Mouse (Mus musculus) neutrophil, adult 5-6 weeks (primary cell): Measurements from ENCODE around the gene Plce1. TPM values are rescaled to one million over a fixed set of nuclear protein-coding genes. Genes with fewer than 3 reads are reported as not detected.
"Not testable (repeated sequence)": the region's sequence is repeated elsewhere in the genome, so short reads cannot be mapped to it uniquely, and the experiment has no call there.

ENCODE experiments used
- ATAC-seq: fragments of 151-379, 151-347 bp; 2 replicates; pipeline ENCODE4 v1.8.0; 2017; ENCODE audit warnings: mild to moderate bottlenecking, moderate TSS enrichment; ENCODE audit not compliant: insufficient number of reproducible peaks, poor library complexity, low FRiP score, severe bottlenecking; ENCODE audit errors: extremely low read depth
- total RNA-seq: library from RNA; stranded (forward); fragments of 200-1000 nt; gene quantifications from 2 replicates; pipeline ENCODE4 v1.2.3, GENCODE M21; 2017

Gene Plce1
- total RNA-seq, 1 experiment from 2014 or later: not detected

GRCm38 (mm10) chr19:38620134-38620533 lies 139.2 kb downstream of the Plce1 start:
- no peak for ATAC-seq

GRCm38 (mm10) chr19:38621546-38621945 lies 140.6 kb downstream of the Plce1 start:
- no peak for ATAC-seq

GRCm38 (mm10) chr19:38626246-38627015 lies 145.5 kb downstream of the Plce1 start:
- no peak for ATAC-seq

- no peak for ATAC-seq
Observed at GRCm38 (mm10) chr19:38627075-38627768, 146.3 kb downstream of the Plce1 start.

GRCm38 (mm10) chr19:38632251-38632650 lies 151.3 kb downstream of the Plce1 start:
- ATAC-seq: no peak

- no peak for ATAC-seq
Observed at GRCm38 (mm10) chr19:38633306-38633705, 152.4 kb downstream of the Plce1 start.

- no peak for ATAC-seq
Observed at GRCm38 (mm10) chr19:38639050-38639449, 158.1 kb downstream of the Plce1 start.

GRCm38 (mm10) chr19:38639805-38640204 lies 158.9 kb downstream of the Plce1 start:
- ATAC-seq: no peak

- not testable (repeated sequence) for ATAC-seq
Observed at GRCm38 (mm10) chr19:38642515-38642914, 161.6 kb downstream of the Plce1 start.

- ATAC-seq: no peak
Observed at GRCm38 (mm10) chr19:38644871-38645595, 164.1 kb downstream of the Plce1 start.

- ATAC-seq: no peak
Observed at GRCm38 (mm10) chr19:38657980-38658379, 177.1 kb downstream of the Plce1 start.

- no peak for ATAC-seq
Observed at GRCm38 (mm10) chr19:38665398-38665797, 184.5 kb downstream of the Plce1 start.

- ATAC-seq: no peak
Observed at GRCm38 (mm10) chr19:38672015-38672600, 191.2 kb downstream of the Plce1 start.

- ATAC-seq: no peak
Observed at GRCm38 (mm10) chr19:38673936-38674335, 193.0 kb downstream of the Plce1 start.

- ATAC-seq: no peak
Observed at GRCm38 (mm10) chr19:38678655-38679054, 197.7 kb downstream of the Plce1 start.

- no peak for ATAC-seq
Observed at GRCm38 (mm10) chr19:38679520-38679919, 198.6 kb downstream of the Plce1 start.

- no peak for ATAC-seq
Observed at GRCm38 (mm10) chr19:38687326-38687725, 206.4 kb downstream of the Plce1 start.

GRCm38 (mm10) chr19:38688741-38689507 lies 208.0 kb downstream of the Plce1 start:
- ATAC-seq: no peak

GRCm38 (mm10) chr19:38690276-38690675 lies 209.4 kb downstream of the Plce1 start:
- no peak for ATAC-seq
